Mouse (Mus musculus): Measurements from ENCODE around the gene Rhov. TPM values are rescaled to one million over a fixed set of nuclear protein-coding genes. Genes with fewer than 3 reads are reported as not detected.

Rhov gene
- polyA plus RNA-seq, 1 experiment: not detected

DNA sequence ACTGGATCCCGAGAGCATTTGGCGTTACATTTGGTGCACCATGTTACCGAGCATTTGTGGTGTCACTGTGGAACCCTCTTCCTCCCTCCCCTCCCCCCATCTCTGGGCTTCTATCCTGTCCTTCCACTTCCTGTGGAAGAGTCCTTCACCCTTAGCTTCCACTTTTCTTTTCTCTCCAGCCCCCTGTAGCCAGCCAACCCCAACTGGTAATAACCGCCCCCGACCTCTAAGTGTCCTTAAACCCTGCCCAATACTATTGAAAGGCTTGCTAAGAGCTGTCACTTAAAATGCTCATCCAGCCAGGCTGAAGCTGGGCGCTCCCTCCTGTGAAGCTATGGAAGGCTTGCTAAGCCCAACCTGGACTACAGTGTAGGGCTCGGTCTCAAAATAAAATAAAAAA, 5.9 kb upstream of the Rhov start:
- WGBS: 84% methylated on average over 7 of the region's 7 CpGs
- H3K4me3 ChIP-seq (ENCODE audit: insufficient read depth, low read depth, low read length): no peak overlapping the region
- TF ChIP-seq CTCF (IDR thresholded peaks at IDR 0.05; ENCODE audit: insufficient read depth, low read depth, low read length): no peak
- TF ChIP-seq POLR2A (IDR thresholded peaks at IDR 0.05; ENCODE audit: insufficient read depth, low read depth, low read length): no peak
- H3K27ac ChIP-seq (ENCODE audit: insufficient read depth, low read depth, low read length): no peak overlapping the region
- no peaks in the 10 kb centered on the region for H3K4me1 ChIP-seq (ENCODE audit: control insufficient read depth, insufficient read depth, low read length)

DNA sequence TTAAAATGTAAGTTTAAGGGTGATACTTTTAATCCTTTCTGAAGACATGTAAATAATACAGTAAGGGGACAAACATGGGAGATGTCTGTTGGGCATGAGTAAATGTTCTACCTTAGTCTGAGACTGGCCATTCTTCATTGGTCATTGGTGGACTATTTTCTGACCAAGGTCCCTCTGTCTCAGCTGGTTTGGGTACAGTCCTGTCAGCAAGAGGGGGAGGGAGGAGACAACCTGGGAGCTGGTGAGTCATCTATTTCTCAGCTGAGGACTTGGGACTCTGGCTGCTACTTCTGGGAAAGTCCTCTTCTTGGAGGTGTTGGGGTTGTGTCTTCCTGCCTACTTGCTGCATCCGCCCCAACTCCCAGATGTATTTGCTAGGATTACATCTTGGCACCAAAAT, 3.1 kb upstream of the Rhov start:
- Histone ChIP-seq H3K4me3 (ENCODE audit: insufficient read depth, low read depth, low read length) (no peak overlapping the region), H3K4me1 (ENCODE audit: control insufficient read depth, insufficient read depth, low read length) (peaks cover 10% of the 10 kb centered on the region), H3K27ac (ENCODE audit: insufficient read depth, low read depth, low read length) (no peak overlapping the region)
- WGBS: 89% methylated on average over 1 of the region's 1 CpGs
- TF ChIP-seq CTCF (IDR thresholded peaks at IDR 0.05; ENCODE audit: insufficient read depth, low read depth, low read length): no peak
- TF ChIP-seq POLR2A (IDR thresholded peaks at IDR 0.05; ENCODE audit: insufficient read depth, low read depth, low read length): no peak

DNA sequence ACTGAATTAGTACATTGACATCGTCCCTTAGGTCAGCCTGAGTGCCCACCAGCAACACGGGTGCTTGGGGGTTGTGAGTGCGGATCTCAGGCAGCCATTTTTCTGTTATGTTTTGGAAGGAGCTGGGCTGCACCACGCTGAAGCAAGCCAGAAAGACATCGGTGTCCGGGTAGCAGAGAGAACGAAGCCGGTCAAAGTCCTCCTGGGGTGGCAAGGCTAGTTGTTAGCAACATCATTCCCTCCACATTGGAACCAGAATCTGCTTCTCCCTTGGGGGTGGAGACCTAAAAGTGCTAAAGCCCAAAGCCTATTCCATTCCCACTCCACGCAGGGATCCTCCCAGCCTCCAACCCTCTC, 808 bp downstream of the Rhov start:
- TF ChIP-seq POLR2A (IDR thresholded peaks at IDR 0.05; ENCODE audit: insufficient read depth, low read depth, low read length) (no peak), CTCF (IDR thresholded peaks at IDR 0.05; ENCODE audit: insufficient read depth, low read depth, low read length) (no peak)
- Histone ChIP-seq H3K27ac (ENCODE audit: insufficient read depth, low read depth, low read length) (no peak overlapping the region), H3K4me1 (ENCODE audit: control insufficient read depth, insufficient read depth, low read length) (peaks cover 13% of the 10 kb centered on the region), H3K4me3 (ENCODE audit: insufficient read depth, low read depth, low read length) (peak overlapping the region; percentile 58)
- 61% methylated on average over 9 of the region's 9 CpGs for WGBS

DNA sequence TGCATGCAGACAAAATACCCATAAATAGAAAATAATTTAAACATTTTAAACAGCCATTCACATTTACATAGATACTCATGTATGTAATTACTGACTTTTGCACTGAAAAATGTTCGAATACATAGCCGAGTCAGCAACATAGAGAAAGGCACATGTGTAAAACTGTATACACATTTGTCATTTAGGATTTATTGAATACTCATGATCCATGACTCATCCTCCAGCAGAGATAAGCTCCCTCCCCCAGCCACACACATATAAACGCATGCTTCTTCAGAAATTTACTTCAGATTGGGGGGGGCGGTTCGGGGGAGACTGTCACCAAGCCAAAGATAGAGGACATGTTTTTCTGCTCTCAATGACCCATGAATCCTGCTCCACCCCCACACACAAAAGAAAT, 7.3 kb downstream of the Rhov start:
- TF ChIP-seq CTCF (IDR thresholded peaks at IDR 0.05; ENCODE audit: insufficient read depth, low read depth, low read length) (no peak), POLR2A (IDR thresholded peaks at IDR 0.05; ENCODE audit: insufficient read depth, low read depth, low read length) (no peak)
- 76% methylated on average over 5 of the region's 5 CpGs for WGBS

DNA sequence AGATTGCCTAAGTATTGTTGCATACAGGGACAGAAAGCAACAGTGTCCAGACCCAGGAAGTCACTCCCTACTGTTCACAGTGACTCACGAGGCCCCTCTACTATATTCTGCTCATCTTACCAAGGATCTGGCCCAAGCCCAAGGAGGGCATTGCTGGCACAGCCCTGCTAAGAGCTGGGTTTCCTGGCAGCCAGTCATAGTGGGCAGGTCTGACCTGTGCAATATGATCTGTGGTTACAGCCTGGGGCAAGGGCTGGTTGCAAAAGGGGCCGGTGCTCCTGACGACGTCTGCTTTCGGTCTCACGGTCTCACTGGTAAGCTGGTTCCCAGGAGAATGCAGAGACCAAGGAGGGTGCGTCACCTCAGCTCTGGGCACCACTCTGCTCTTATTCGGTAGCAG, 8.1 kb downstream of the Rhov start:
- Histone ChIP-seq H3K4me1 (ENCODE audit: control insufficient read depth, insufficient read depth, low read length) (peaks cover 7% of the 10 kb centered on the region; the same call in 1 of the 2 replicates), H3K27ac (ENCODE audit: insufficient read depth, low read depth, low read length) (no peak overlapping the region), H3K4me3 (ENCODE audit: insufficient read depth, low read depth, low read length) (no peak overlapping the region)
- TF ChIP-seq CTCF (IDR thresholded peaks at IDR 0.05; ENCODE audit: insufficient read depth, low read depth, low read length): no peak
- no peak for TF ChIP-seq POLR2A (IDR thresholded peaks at IDR 0.05; ENCODE audit: insufficient read depth, low read depth, low read length)
- WGBS: 31% methylated on average over 8 of the region's 8 CpGs

More for the DNA sequence above, 7.3 kb downstream of the Rhov start:
- Histone ChIP-seq H3K4me1 (ENCODE audit: control insufficient read depth, insufficient read depth, low read length) (peaks cover 7% of the 10 kb centered on the region; the same call in 1 of the 2 replicates), H3K4me3 (ENCODE audit: insufficient read depth, low read depth, low read length) (no peak overlapping the region), H3K27ac (ENCODE audit: insufficient read depth, low read depth, low read length) (no peak overlapping the region)

DNA sequence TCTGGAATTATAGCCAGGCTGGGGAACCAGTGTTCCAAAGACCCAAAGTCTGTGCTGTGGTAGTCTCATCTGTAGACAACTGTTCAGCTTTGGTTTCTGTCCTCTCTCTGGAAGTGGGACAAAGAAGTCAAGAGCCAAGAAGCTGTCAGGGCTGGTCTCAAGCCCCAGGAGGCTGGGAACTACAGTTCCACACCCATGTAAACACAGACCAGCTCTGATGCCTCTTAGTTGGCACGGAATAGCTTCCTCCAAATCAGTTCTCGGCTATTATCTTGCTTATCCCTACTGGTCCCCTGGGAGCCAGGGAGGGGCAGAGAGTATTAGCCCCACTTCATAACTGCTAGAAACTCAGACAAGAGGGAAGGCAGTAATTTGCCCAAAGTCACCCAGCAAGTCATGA, 9.7 kb downstream of the Rhov start:
- H3K27ac ChIP-seq (ENCODE audit: insufficient read depth, low read depth, low read length): no peak overlapping the region
- WGBS: 32% methylated on average over 2 of the region's 2 CpGs
- TF ChIP-seq CTCF (IDR thresholded peaks at IDR 0.05; ENCODE audit: insufficient read depth, low read depth, low read length): no peak
- no peak for TF ChIP-seq POLR2A (IDR thresholded peaks at IDR 0.05; ENCODE audit: insufficient read depth, low read depth, low read length)
- H3K4me1 ChIP-seq (ENCODE audit: control insufficient read depth, insufficient read depth, low read length): peaks cover 4% of the 10 kb centered on the region; the same call in 1 of the 2 replicates
- no peak overlapping the region for H3K4me3 ChIP-seq (ENCODE audit: insufficient read depth, low read depth, low read length)

- no peak overlapping the region for H3K27ac ChIP-seq (ENCODE audit: insufficient read depth, low read depth, low read length)
- no peak for TF ChIP-seq POLR2A (IDR thresholded peaks at IDR 0.05; ENCODE audit: insufficient read depth, low read depth, low read length)
- 86% methylated on average over 1 of the region's 1 CpGs for WGBS
These were observed 10.6 kb downstream of the Rhov start for GRCm38 (mm10) chr2:119260518-119260917.

DNA sequence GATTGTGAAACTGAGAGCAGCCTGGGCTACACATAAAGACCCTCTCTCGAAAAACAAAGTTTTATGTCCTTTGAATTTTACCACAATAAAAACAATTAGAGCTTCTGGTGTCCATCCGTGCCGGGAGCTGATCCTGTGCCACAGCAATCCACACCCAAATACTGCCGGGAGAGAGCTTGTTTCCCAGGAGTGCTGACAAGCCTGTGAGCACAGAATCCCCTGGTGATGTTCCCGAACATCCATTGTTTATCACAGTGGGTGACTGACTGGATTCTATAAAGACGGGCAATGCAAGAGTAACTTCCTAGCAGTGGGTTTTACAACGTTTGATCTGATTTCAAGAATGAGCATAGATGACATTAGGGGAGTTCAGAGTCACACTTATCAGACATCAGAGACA, 16.1 kb downstream of the Rhov start:
- Histone ChIP-seq H3K4me3 (ENCODE audit: insufficient read depth, low read depth, low read length) (no peak overlapping the region), H3K4me1 (ENCODE audit: control insufficient read depth, insufficient read depth, low read length) (no peaks in the 10 kb centered on the region), H3K27ac (ENCODE audit: insufficient read depth, low read depth, low read length) (no peak overlapping the region)
- no peak for TF ChIP-seq POLR2A (IDR thresholded peaks at IDR 0.05; ENCODE audit: insufficient read depth, low read depth, low read length)
- no peak for TF ChIP-seq CTCF (IDR thresholded peaks at IDR 0.05; ENCODE audit: insufficient read depth, low read depth, low read length)
- 9% methylated on average over 7 of the region's 7 CpGs for WGBS

More at GRCm38 (mm10) chr2:119260518-119260917, 10.6 kb downstream of the Rhov start:
- H3K4me1 ChIP-seq (ENCODE audit: control insufficient read depth, insufficient read depth, low read length): peaks cover 4% of the 10 kb centered on the region; the same call in 1 of the 2 replicates
- H3K4me3 ChIP-seq (ENCODE audit: insufficient read depth, low read depth, low read length): no peak overlapping the region

GRCm38 (mm10) chr2:119250826-119251478, 20.1 kb downstream of the Rhov start:
- Histone ChIP-seq H3K27ac (ENCODE audit: insufficient read depth, low read depth, low read length) (no peak overlapping the region), H3K4me3 (ENCODE audit: insufficient read depth, low read depth, low read length) (no peak overlapping the region), H3K4me1 (ENCODE audit: control insufficient read depth, insufficient read depth, low read length) (0 out of 2 replicates have a peak, but pooled peaks cover 4% of the 10 kb centered on the region)
- WGBS: 17% methylated on average over 11 of the region's 11 CpGs
- TF ChIP-seq CTCF (IDR thresholded peaks at IDR 0.05; ENCODE audit: insufficient read depth, low read depth, low read length) (peak; percentile 73), POLR2A (IDR thresholded peaks at IDR 0.05; ENCODE audit: insufficient read depth, low read depth, low read length) (no peak)

Measured in olfactory bulb, adult 2 months (tissue).